Mouse (Mus musculus): Measurements from ENCODE around the gene Cped1.

Gene Cped1

GRCm38 (mm10) chr6:22000086-22000485 is 14.4 kb downstream of the Cped1 start:
- DNase-seq (ENCODE audit: low read depth, low spot score), result no peak

GRCm38 (mm10) chr6:22000881-22001280 is 15.2 kb downstream of the Cped1 start:
- no peak for DNase-seq (ENCODE audit: low read depth, low spot score)

- no peak for DNase-seq (ENCODE audit: low read depth, low spot score)
Observed at GRCm38 (mm10) chr6:22001284-22001916, 15.7 kb downstream of the Cped1 start.

GRCm38 (mm10) chr6:22002521-22003199 is 16.9 kb downstream of the Cped1 start:
- no peak for DNase-seq (ENCODE audit: low read depth, low spot score)

- DNase-seq (ENCODE audit: low read depth, low spot score), result no peak
Observed at GRCm38 (mm10) chr6:22003200-22003587, 17.5 kb downstream of the Cped1 start.

GRCm38 (mm10) chr6:22003959-22004543 is 18.3 kb downstream of the Cped1 start:
- no peak for DNase-seq (ENCODE audit: low read depth, low spot score)

GRCm38 (mm10) chr6:22008346-22008745 is 22.6 kb downstream of the Cped1 start:
- no peak for DNase-seq (ENCODE audit: low read depth, low spot score)

- no peak for DNase-seq (ENCODE audit: low read depth, low spot score)
Observed at GRCm38 (mm10) chr6:22010258-22010657, 24.5 kb downstream of the Cped1 start.

GRCm38 (mm10) chr6:22010761-22011281 is 25.1 kb downstream of the Cped1 start:
- no peak for DNase-seq (ENCODE audit: low read depth, low spot score)

GRCm38 (mm10) chr6:22011546-22011945 is 25.8 kb downstream of the Cped1 start:
- DNase-seq (ENCODE audit: low read depth, low spot score), result no peak

GRCm38 (mm10) chr6:22012099-22012498 is 26.4 kb downstream of the Cped1 start:
- DNase-seq (ENCODE audit: low read depth, low spot score), result no peak

- DNase-seq (ENCODE audit: low read depth, low spot score), result no peak
Observed at GRCm38 (mm10) chr6:22012501-22012900, 26.8 kb downstream of the Cped1 start.

- no peak for DNase-seq (ENCODE audit: low read depth, low spot score)
Observed at GRCm38 (mm10) chr6:22013394-22013793, 27.7 kb downstream of the Cped1 start.

- DNase-seq (ENCODE audit: low read depth, low spot score), result no peak
Observed at GRCm38 (mm10) chr6:22014291-22014911, 28.7 kb downstream of the Cped1 start.

- no peak for DNase-seq (ENCODE audit: low read depth, low spot score)
Observed at GRCm38 (mm10) chr6:22017631-22018030, 31.9 kb downstream of the Cped1 start.

GRCm38 (mm10) chr6:22018768-22019445 is 33.2 kb downstream of the Cped1 start:
- no peak for DNase-seq (ENCODE audit: low read depth, low spot score)

- no peak for DNase-seq (ENCODE audit: low read depth, low spot score)
Observed at GRCm38 (mm10) chr6:22019637-22020036, 33.9 kb downstream of the Cped1 start.

GRCm38 (mm10) chr6:22020696-22021095 is 35.0 kb downstream of the Cped1 start:
- no peak for DNase-seq (ENCODE audit: low read depth, low spot score)

GRCm38 (mm10) chr6:22021315-22021714 is 35.6 kb downstream of the Cped1 start:
- DNase-seq (ENCODE audit: low read depth, low spot score), result no peak

- no peak for DNase-seq (ENCODE audit: low read depth, low spot score)
Observed at GRCm38 (mm10) chr6:22024168-22024567, 38.5 kb downstream of the Cped1 start.

GRCm38 (mm10) chr6:22025584-22026357 is 40.1 kb downstream of the Cped1 start:
- DNase-seq (ENCODE audit: low read depth, low spot score), result no peak

All from retina, postnatal 7 days (tissue).